Mouse (Mus musculus) bone marrow macrophage, adult 2 months (primary cell): ENCODE measurements around the gene Ubash3b. TPM values are rescaled to one million over a fixed set of nuclear protein-coding genes. Genes with fewer than 3 reads are reported as not detected.

Source experiments
- H3K27ac ChIP-seq: 2 replicates; pipeline ENCODE4 v1.5.1; 2012; ENCODE audit warnings: low read depth, low read length; ENCODE audit not compliant: insufficient read depth
- H3K4me1 ChIP-seq: 2 replicates; pipeline ENCODE4 v1.6.1; 2012; ENCODE audit warnings: low read length; ENCODE audit not compliant: control insufficient read depth, insufficient read depth
- H3K4me3 ChIP-seq: 2 replicates; pipeline ENCODE4 v1.5.1; 2012; ENCODE audit warnings: mild to moderate bottlenecking, low read length, moderate library complexity; ENCODE audit not compliant: insufficient read depth
- CTCF ChIP-seq: IDR thresholded peaks from 2 replicates; pipeline ENCODE4 v1.5.1; 2012; ENCODE audit warnings: low read depth, mild to moderate bottlenecking, low read length, moderate library complexity
- POLR2A ChIP-seq: IDR thresholded peaks from 2 replicates; pipeline ENCODE4 v1.6.1; 2012; ENCODE audit warnings: mild to moderate bottlenecking, low read depth, low read length, borderline replicate concordance
- polyA plus RNA-seq: library from polyadenylated mRNA; stranded (reverse); fragments of >200 nt; gene quantifications from 2 replicates; pipeline ENCODE4 v1.2.4, GENCODE M21; 2012; ENCODE audit not compliant: missing spikeins, insufficient read depth, insufficient read length

The Ubash3b gene
- polyA plus RNA-seq, 1 experiment, result 19.7 TPM

- TF ChIP-seq CTCF (no peak), POLR2A (no peak)
- H3K27ac ChIP-seq, result no peak overlapping the region
- H3K4me1 ChIP-seq, result peaks cover 82% of the 10 kb centered on the region
- no peak overlapping the region for H3K4me3 ChIP-seq
Observed at GRCm38 (mm10) chr9:41141026-41141425, 20.5 kb downstream of the Ubash3b start.

GRCm38 (mm10) chr9:41138987-41139808 lies 22.3 kb downstream of the Ubash3b start:
- no peak overlapping the region for H3K4me3 ChIP-seq
- peaks cover 85% of the 10 kb centered on the region for H3K4me1 ChIP-seq
- H3K27ac ChIP-seq, result no peak overlapping the region
- TF ChIP-seq POLR2A (no peak), CTCF (no peak)

- TF ChIP-seq POLR2A, result no peak
- TF ChIP-seq CTCF, result no peak
- Histone ChIP-seq H3K4me3 (no peak overlapping the region), H3K27ac (peak overlapping the region; percentile 53), H3K4me1 (peaks cover 76% of the 10 kb centered on the region)
Observed at GRCm38 (mm10) chr9:41136691-41137467, 24.6 kb downstream of the Ubash3b start.

- H3K27ac ChIP-seq, result peak overlapping the region; percentile 53
- no peak overlapping the region for H3K4me3 ChIP-seq
- peaks cover 76% of the 10 kb centered on the region for H3K4me1 ChIP-seq
- no peak for TF ChIP-seq POLR2A
- TF ChIP-seq CTCF, result no peak
Observed at GRCm38 (mm10) chr9:41136273-41136672, 25.2 kb downstream of the Ubash3b start.

- Histone ChIP-seq H3K4me3 (no peak overlapping the region), H3K4me1 (peaks cover 77% of the 10 kb centered on the region), H3K27ac (peak overlapping the region; percentile 79)
- TF ChIP-seq CTCF (no peak), POLR2A (no peak)
Observed at GRCm38 (mm10) chr9:41134907-41135306, 26.6 kb downstream of the Ubash3b start.

GRCm38 (mm10) chr9:41130563-41130962 lies 30.9 kb downstream of the Ubash3b start:
- Histone ChIP-seq H3K27ac (no peak overlapping the region), H3K4me1 (peaks cover 63% of the 10 kb centered on the region), H3K4me3 (no peak overlapping the region)
- no peak for TF ChIP-seq POLR2A
- no peak for TF ChIP-seq CTCF

GRCm38 (mm10) chr9:41129802-41130480 lies 31.6 kb downstream of the Ubash3b start:
- no peak overlapping the region for H3K27ac ChIP-seq
- H3K4me1 ChIP-seq, result peaks cover 57% of the 10 kb centered on the region
- TF ChIP-seq POLR2A (no peak), CTCF (no peak)
- no peak overlapping the region for H3K4me3 ChIP-seq

- no peak overlapping the region for H3K4me3 ChIP-seq
- H3K4me1 ChIP-seq, result peaks cover 51% of the 10 kb centered on the region
- TF ChIP-seq POLR2A, result no peak
- no peak for TF ChIP-seq CTCF
- H3K27ac ChIP-seq, result no peak overlapping the region
Observed at GRCm38 (mm10) chr9:41129273-41129672, 32.2 kb downstream of the Ubash3b start.

GRCm38 (mm10) chr9:41126723-41127122 lies 34.8 kb downstream of the Ubash3b start:
- Histone ChIP-seq H3K4me3 (no peak overlapping the region), H3K4me1 (peaks cover 58% of the 10 kb centered on the region)

More at GRCm38 (mm10) chr9:41126723-41127122, 34.8 kb downstream of the Ubash3b start:
- H3K27ac ChIP-seq, result no peak overlapping the region
- TF ChIP-seq CTCF (no peak), POLR2A (no peak)
